Mouse (Mus musculus): Measurements from ENCODE around the gene Shld2. TPM values are rescaled to one million over a fixed set of nuclear protein-coding genes. Genes with fewer than 3 reads are reported as not detected.
A peak's percentile ranks its signal among the peaks of the same experiment; 100 is the strongest.

Gene Shld2
- polyA plus RNA-seq, 1 experiment: not detected

- TF ChIP-seq POLR2A (IDR thresholded peaks at IDR 0.05; ENCODE audit: insufficient read depth, low read depth, low read length): no peak
- TF ChIP-seq CTCF (IDR thresholded peaks at IDR 0.05; ENCODE audit: insufficient read depth, low read depth, low read length): no peak
- no peaks in the 10 kb centered on the region for H3K4me1 ChIP-seq (ENCODE audit: control insufficient read depth, insufficient read depth, low read length)
- H3K4me3 ChIP-seq (ENCODE audit: insufficient read depth, low read depth, low read length): no peak overlapping the region
- no peak overlapping the region for H3K27ac ChIP-seq (ENCODE audit: insufficient read depth, low read depth, low read length)
- 87% methylated on average over 10 of the region's 10 CpGs for WGBS
Measured at GRCm38 (mm10) chr14:34240263-34240662, 70.0 kb downstream of the Shld2 start.

GRCm38 (mm10) chr14:34234630-34235380 is 75.5 kb downstream of the Shld2 start:
- peaks cover 4% of the 10 kb centered on the region; the same call in 1 of the 2 replicates for H3K4me1 ChIP-seq (ENCODE audit: control insufficient read depth, insufficient read depth, low read length)
- WGBS: 10% methylated on average over 16 of the region's 16 CpGs
- TF ChIP-seq POLR2A (IDR thresholded peaks at IDR 0.05; ENCODE audit: insufficient read depth, low read depth, low read length) (no peak), CTCF (IDR thresholded peaks at IDR 0.05; ENCODE audit: insufficient read depth, low read depth, low read length) (no peak)
- no peak overlapping the region for H3K27ac ChIP-seq (ENCODE audit: insufficient read depth, low read depth, low read length)
- peak overlapping the region; percentile 38 for H3K4me3 ChIP-seq (ENCODE audit: insufficient read depth, low read depth, low read length)

GRCm38 (mm10) chr14:34233846-34234245 is 76.4 kb downstream of the Shld2 start:
- Histone ChIP-seq H3K4me3 (ENCODE audit: insufficient read depth, low read depth, low read length) (no peak overlapping the region), H3K4me1 (ENCODE audit: control insufficient read depth, insufficient read depth, low read length) (peaks cover 4% of the 10 kb centered on the region; the same call in 1 of the 2 replicates), H3K27ac (ENCODE audit: insufficient read depth, low read depth, low read length) (no peak overlapping the region)
- TF ChIP-seq CTCF (IDR thresholded peaks at IDR 0.05; ENCODE audit: insufficient read depth, low read depth, low read length) (no peak), POLR2A (IDR thresholded peaks at IDR 0.05; ENCODE audit: insufficient read depth, low read depth, low read length) (no peak)
- WGBS: 80% methylated on average over 4 of the region's 4 CpGs

DNA sequence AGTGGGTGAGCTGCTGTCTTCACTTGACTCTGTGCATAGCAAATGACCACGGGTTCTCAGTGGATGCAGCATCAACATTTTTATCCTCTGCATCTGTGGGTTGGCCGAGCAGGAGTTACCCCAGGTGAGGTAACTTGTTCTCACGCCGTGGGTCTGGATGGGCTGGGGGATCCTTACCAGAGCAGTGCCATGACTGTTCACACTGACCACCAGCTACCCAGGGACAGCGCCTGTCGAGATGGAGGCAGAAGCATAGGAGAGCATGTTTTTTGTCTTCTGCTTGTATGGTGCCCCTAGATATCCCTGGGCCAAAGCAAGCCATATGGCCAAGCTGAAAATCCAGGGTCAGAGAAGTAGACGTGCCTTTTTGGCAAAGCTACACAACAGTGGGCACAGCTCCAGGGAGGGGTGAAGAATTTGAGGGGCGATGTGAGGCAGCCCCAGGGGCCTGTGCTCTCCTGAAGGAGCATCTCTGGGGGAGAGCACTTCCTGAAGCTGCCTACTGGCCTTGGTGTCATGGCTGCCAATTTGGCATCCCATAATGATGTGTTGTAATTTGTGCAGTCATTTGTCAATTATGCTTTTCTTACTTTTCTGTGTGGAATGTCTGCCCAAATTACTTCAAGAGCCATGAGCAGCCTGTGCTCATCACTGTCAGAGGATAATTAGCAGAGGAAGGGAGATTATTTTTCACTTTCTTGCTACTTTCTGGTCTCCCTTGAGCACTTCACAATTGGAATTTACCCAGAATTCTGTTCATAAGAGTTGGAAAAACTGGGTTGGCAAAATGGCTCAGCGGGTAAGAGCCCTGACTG is 77.2 kb downstream of the Shld2 start:
- H3K4me1 ChIP-seq (ENCODE audit: control insufficient read depth, insufficient read depth, low read length): peaks cover 4% of the 10 kb centered on the region; the same call in 1 of the 2 replicates
- 92% methylated on average over 9 of the region's 9 CpGs for WGBS
- no peak for TF ChIP-seq POLR2A (IDR thresholded peaks at IDR 0.05; ENCODE audit: insufficient read depth, low read depth, low read length)
- TF ChIP-seq CTCF (IDR thresholded peaks at IDR 0.05; ENCODE audit: insufficient read depth, low read depth, low read length): no peak
- H3K27ac ChIP-seq (ENCODE audit: insufficient read depth, low read depth, low read length): no peak overlapping the region
- no peak overlapping the region for H3K4me3 ChIP-seq (ENCODE audit: insufficient read depth, low read depth, low read length)

DNA sequence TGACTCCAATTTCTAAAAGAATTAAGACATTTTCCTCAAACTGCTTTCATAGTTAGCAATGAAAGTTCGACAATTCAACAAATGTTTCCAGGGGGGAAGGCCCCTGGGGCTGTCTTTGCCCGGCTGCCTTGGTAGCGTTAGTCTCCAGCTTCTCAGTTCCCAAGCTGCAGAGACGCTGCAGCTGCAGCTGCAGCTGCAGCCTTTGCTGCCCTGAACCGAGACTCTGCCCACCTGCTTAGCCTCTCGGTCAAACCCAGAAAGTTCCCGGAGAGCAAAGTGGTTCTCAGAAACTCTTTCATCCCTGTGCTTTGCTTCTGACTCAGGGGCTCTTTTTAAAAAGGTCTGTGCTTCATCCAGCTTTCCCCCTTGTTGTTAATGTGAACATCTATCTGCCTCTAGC is 78.0 kb downstream of the Shld2 start:
- Histone ChIP-seq H3K27ac (ENCODE audit: insufficient read depth, low read depth, low read length) (no peak overlapping the region), H3K4me3 (ENCODE audit: insufficient read depth, low read depth, low read length) (no peak overlapping the region), H3K4me1 (ENCODE audit: control insufficient read depth, insufficient read depth, low read length) (peaks cover 4% of the 10 kb centered on the region; the same call in 1 of the 2 replicates)
- 68% methylated on average over 7 of the region's 7 CpGs for WGBS
- TF ChIP-seq POLR2A (IDR thresholded peaks at IDR 0.05; ENCODE audit: insufficient read depth, low read depth, low read length): no peak
- TF ChIP-seq CTCF (IDR thresholded peaks at IDR 0.05; ENCODE audit: insufficient read depth, low read depth, low read length): no peak

- WGBS: 79% methylated on average over 10 of the region's 10 CpGs
- Histone ChIP-seq H3K4me3 (ENCODE audit: insufficient read depth, low read depth, low read length) (no peak overlapping the region), H3K4me1 (ENCODE audit: control insufficient read depth, insufficient read depth, low read length) (peaks cover 5% of the 10 kb centered on the region; the same call in 1 of the 2 replicates), H3K27ac (ENCODE audit: insufficient read depth, low read depth, low read length) (no peak overlapping the region)
- TF ChIP-seq POLR2A (IDR thresholded peaks at IDR 0.05; ENCODE audit: insufficient read depth, low read depth, low read length) (no peak), CTCF (IDR thresholded peaks at IDR 0.05; ENCODE audit: insufficient read depth, low read depth, low read length) (no peak)
Measured at GRCm38 (mm10) chr14:34228830-34229506, 81.3 kb downstream of the Shld2 start.

DNA sequence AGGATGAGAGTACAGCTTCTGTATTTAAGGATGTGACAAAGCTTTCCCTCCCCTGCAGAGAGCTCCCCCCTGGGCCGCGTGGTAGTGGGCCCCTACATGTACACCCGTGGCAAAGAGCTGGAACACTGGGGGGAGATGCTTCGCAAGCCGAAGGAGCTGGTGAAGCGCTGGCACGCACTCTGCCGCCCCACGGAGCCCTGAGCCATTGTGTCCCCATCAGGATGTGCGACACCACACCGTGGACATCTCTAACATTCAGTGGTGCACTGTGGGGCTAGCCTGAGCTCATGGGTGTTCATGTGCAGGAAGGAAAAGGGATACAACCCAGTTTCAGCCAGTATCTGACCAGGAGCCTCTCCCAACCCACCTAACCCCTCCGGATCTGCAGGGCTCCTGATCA is 82.3 kb downstream of the Shld2 start:
- 84% methylated on average over 12 of the region's 12 CpGs for WGBS
- Histone ChIP-seq H3K27ac (ENCODE audit: insufficient read depth, low read depth, low read length) (no peak overlapping the region), H3K4me3 (ENCODE audit: insufficient read depth, low read depth, low read length) (no peak overlapping the region), H3K4me1 (ENCODE audit: control insufficient read depth, insufficient read depth, low read length) (peaks cover 5% of the 10 kb centered on the region; the same call in 1 of the 2 replicates)
- no peak for TF ChIP-seq CTCF (IDR thresholded peaks at IDR 0.05; ENCODE audit: insufficient read depth, low read depth, low read length)
- no peak for TF ChIP-seq POLR2A (IDR thresholded peaks at IDR 0.05; ENCODE audit: insufficient read depth, low read depth, low read length)

- H3K4me1 ChIP-seq (ENCODE audit: control insufficient read depth, insufficient read depth, low read length): peaks cover 5% of the 10 kb centered on the region; the same call in 1 of the 2 replicates
- WGBS: 68% methylated on average over 4 of the region's 4 CpGs
- no peak overlapping the region for H3K4me3 ChIP-seq (ENCODE audit: insufficient read depth, low read depth, low read length)
- H3K27ac ChIP-seq (ENCODE audit: insufficient read depth, low read depth, low read length): no peak overlapping the region
- no peak for TF ChIP-seq CTCF (IDR thresholded peaks at IDR 0.05; ENCODE audit: insufficient read depth, low read depth, low read length)
- TF ChIP-seq POLR2A (IDR thresholded peaks at IDR 0.05; ENCODE audit: insufficient read depth, low read depth, low read length): no peak
Measured at GRCm38 (mm10) chr14:34226566-34226965, 83.7 kb downstream of the Shld2 start.
